Mouse (Mus musculus) cortical plate, adult 2 months (tissue): ENCODE results near the gene Ago4.

ENCODE experiments used
- CTCF ChIP-seq: fragments of 200-500 bp; IDR thresholded peaks from 2 replicates; pipeline ENCODE4 v1.5.1; 2011; ENCODE audit warnings: mild to moderate bottlenecking, control low read depth, low read length; ENCODE audit not compliant: insufficient read depth; ENCODE audit errors: extremely low read depth
- POLR2A ChIP-seq: fragments of 200-500 bp; IDR thresholded peaks from 2 replicates; pipeline ENCODE4 v1.6.1; 2011; ENCODE audit warnings: mild to moderate bottlenecking, low read length, control low read depth; ENCODE audit not compliant: insufficient read depth; ENCODE audit errors: extremely low read depth

- no peak for TF ChIP-seq CTCF
- no peak for TF ChIP-seq POLR2A
Measured at GRCm38 (mm10) chr4:126489811-126490210, 43.5 kb downstream of the Ago4 start.
